Mouse (Mus musculus) layer of hippocampus, postnatal 10 days (tissue): ENCODE data around the gene H13. TPM values are rescaled to one million over a fixed set of nuclear protein-coding genes. Genes with fewer than 3 reads are reported as not detected.
"Not testable (repeated sequence)": the region's sequence is repeated elsewhere in the genome, so short reads cannot be mapped to it uniquely, and the experiment has no call there.

Experiments
- DNase-seq, 2 experiments: peaks; one replicate each; pipeline ENCODE4 v3.0.0; 2021; ENCODE audit warnings: low spot score in 2 of 2
- total RNA-seq, 2 experiments: library from RNA; stranded (reverse); gene quantifications; 2 replicates each; pipeline ENCODE4 v1.2.3; 2021

Gene H13
- total RNA-seq, 2 experiments from 2014 or later = 109 to 114 TPM

GRCm38 (mm10) chr2:152657398-152657797 is 11.9 kb upstream of the H13 start:
- no peak for DNase-seq

DNA sequence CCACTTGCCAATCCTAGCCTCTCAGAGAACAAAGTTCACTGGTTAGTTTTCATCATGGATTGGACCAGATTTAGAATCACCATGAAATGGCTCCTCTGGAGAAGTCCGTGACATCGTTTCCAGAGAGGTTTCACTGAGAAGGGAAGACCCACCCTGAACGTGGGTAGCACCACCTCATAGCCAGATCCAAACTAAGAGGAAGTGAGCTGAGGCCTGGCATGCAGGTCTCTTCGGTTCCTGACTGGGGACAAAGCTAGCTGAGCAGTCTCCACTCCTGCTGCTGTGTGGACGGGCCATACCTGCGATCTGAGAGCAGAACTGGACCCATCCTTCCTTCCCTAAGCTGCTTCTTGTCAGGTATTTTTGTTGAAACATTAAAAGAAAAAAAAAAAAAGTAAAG is 8.1 kb upstream of the H13 start:
- DNase-seq = no peak

DNA sequence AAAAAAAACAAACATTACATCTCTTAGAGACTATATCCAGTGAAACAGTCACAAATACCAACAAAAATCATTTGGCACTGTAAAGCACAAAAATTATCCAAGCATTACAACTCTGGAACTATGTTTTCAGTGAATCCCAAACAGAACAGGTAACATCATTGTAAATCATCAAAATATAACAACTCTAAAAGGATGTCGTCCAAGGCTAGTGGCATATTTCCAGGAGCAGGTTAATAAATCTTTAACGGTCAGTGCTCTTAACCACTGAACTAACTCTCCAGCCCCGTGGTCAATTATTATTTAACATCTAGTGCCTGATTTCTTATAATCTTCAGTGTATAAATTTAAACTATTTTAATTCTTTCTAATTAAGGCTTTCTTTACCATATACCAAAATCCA is 3.1 kb upstream of the H13 start:
- DNase-seq = not testable (repeated sequence)

DNA sequence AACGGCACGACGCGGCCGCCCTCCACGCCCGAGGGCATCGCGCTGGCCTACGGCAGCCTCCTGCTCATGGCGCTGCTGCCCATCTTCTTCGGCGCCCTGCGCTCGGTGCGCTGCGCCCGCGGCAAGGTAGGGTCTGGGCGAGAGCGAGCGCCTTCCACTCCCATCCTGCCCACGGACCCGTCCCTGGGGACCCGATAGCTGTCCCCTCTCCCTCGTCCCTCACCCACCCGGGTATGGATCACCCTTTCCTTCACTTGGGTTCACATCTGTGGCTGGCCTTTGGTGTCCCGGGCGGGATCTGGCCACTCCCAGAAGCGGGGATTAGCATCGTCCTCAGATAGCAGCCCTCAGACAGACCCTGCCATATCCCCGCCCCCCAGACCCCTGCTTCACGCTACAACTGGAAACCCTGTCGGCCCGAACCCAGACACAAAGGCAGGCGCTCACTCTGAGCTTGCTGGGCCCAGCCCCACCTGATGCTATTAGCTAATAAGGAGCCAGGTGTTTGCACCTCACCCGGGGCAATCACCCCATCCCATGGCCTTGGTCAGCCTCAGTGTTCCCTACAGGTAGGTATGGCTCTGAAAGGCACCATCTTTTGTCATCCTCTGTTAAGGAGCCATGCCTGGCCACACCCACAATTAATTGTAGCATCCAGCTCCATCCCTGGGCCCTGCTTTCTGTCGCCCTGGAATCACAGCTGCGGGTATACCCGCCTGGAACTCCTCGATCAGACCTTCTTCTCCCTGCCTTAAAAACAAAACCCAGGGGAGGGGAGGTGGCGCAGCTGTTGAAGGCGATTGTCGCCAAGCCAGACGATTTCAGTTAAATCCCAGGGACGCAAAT is 601 bp downstream of the H13 start:
- peak; percentile 34 to 51 for DNase-seq

DNA sequence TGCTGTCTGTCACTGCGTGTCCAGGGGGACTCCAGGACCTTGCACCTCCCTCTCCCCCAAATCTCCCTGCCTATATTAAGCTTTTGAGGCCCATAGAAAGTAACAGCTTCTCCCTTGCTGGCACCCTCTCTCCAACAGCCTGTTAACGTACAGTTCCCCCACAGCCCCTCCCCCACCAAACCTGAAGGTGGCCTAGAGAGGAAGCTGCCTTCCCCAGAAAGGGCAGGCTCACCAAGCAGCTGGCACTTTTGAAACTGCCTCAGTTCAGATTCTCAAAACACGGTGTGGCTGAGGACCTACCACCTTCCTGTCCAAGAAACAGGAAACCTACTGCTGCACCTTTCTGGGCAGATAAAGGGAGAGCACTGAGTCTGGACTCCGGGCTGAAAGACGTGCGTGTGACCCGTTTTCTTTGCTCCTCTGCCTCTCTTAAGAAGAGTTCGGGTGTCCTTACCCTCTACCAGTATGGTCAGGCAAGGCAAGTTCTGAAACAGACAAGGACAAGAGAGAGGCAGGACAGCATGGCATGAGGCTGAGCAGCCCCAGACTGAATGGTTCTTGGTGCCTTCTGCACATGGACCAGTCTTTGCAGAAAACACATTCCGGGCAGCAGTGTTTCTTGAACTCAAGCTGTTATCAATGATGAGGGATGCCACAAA is 1.9 kb downstream of the H13 start:
- DNase-seq = peak in 1 of 2 experiments; percentile 39

GRCm38 (mm10) chr2:152671642-152671999 is 2.4 kb downstream of the H13 start:
- DNase-seq = no peak

- no peak for DNase-seq
Observed at GRCm38 (mm10) chr2:152672166-152672565, 2.9 kb downstream of the H13 start.

- no peak for DNase-seq
Observed at GRCm38 (mm10) chr2:152674148-152674547, 4.9 kb downstream of the H13 start.

- no peak for DNase-seq
Observed at GRCm38 (mm10) chr2:152675252-152675791, 6.1 kb downstream of the H13 start.

DNA sequence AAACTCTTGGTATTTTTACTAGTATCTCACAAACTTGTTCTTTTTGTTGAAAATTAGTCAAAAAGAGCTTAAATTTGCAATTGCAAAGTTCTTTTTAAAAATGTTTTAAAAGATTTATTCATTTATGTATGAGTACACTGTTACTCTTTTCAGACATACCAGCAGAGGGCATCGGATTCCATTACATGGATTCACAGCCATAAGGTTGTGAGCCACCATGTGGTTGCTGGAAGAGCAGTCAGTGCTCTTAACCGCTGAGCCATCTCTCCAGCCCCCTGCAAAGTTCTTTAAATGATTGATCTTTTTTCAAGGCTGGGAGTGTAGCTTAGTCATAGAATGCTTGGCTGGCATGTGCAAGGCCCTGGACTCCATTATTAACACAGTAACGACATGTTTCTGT is 9.0 kb downstream of the H13 start:
- no peak for DNase-seq

DNA sequence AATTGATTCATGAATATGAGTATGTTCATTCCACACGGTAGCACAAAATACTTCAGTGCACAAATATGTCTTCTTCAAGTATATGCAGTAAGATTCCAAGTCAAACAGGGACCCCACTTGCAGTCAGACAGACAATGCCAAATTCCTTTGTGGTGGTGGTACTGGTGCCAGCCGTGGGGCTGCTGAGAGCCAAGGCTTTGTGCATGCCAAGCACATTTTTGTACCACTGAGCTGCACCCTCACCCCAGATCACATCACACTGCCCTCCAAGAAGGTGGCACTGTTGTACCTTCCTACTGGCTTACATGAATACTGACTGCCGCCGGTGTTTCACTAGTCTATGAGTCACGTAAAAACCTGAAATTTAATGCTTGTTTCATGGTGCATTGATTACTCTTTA is 9.7 kb downstream of the H13 start:
- no peak for DNase-seq

- peak in 1 of 2 experiments; percentile 30 for DNase-seq
Observed at GRCm38 (mm10) chr2:152679701-152680355, 10.6 kb downstream of the H13 start.

GRCm38 (mm10) chr2:152683086-152683485 is 13.8 kb downstream of the H13 start:
- DNase-seq = no peak

GRCm38 (mm10) chr2:152686399-152686798 is 17.1 kb downstream of the H13 start:
- no peak for DNase-seq

GRCm38 (mm10) chr2:152686806-152687267 is 17.6 kb downstream of the H13 start, which contains the start of gene Mcts2:
Mcts2 (plus strand) TSS chr2:152687035.
- DNase-seq = peak; percentile 93 to 94

- no peak for DNase-seq
Observed at GRCm38 (mm10) chr2:152691564-152692217, 22.4 kb downstream of the H13 start.

DNA sequence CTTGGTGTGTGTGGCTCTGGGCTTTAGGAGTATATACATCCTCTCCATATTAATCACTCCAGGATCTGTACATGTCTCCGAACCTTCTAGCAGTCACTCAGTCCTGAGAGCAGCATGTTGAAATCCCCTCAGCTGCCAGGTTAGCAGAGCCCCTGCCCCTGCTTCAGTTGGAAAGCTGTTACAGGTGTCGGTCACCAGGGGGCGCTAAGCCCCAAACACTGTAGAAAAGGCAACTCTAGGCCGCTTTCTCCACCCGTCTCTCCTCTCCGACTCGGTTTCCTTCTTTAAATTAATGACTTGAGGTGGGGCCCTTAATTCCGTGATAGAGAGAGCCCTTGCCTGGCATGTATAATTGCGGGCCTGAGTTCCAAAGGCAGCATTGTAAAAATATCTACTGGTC is 24.0 kb downstream of the H13 start:
- peak; percentile 78 to 81 for DNase-seq

DNA sequence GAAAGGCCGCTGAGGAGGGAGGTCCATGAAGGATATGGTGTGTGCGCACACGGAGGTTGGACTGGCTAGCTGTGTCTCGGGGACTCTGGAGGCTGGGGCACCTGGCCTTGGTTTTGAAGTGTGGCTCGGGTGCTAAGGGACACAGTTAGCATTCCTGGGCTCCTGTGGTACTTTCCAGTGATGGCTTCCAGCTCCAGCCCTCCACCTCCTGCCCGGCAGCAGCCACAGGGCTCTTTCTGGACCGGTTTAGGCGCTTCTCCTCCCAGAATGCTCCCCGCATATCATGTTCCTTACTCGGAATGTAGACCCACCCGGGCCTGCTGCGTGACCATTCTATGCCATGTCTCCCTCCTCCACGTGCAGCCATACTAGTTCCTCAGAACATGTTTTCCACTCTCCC is 24.5 kb downstream of the H13 start:
- no peak for DNase-seq

GRCm38 (mm10) chr2:152694708-152695107 is 25.4 kb downstream of the H13 start:
- DNase-seq = no peak

- DNase-seq = no peak
Observed at GRCm38 (mm10) chr2:152696016-152696415, 26.8 kb downstream of the H13 start.
